Mouse (Mus musculus) heart, postnatal 0 days (tissue): ENCODE measurements around the gene Hba-x. TPM values are rescaled to one million over a fixed set of nuclear protein-coding genes. Genes with fewer than 3 reads are reported as not detected.
"Not testable (repeated sequence)": the region's sequence is repeated elsewhere in the genome, so short reads cannot be mapped to it uniquely, and the experiment has no call there.

Experiments
- ATAC-seq: fragments of 200-750 bp; cut with Nextera tagmentation; 2 replicates; pipeline ENCODE4 v1.8.0; 2017; ENCODE audit warnings: low read depth, moderate number of reproducible peaks, moderate library complexity; ENCODE audit not compliant: insufficient read depth
- DNase-seq: peaks from one replicate; pipeline ENCODE4 v3.0.0-alpha.2; 2016; ENCODE audit warnings: low spot score
- H3K27ac ChIP-seq: fragments of 300-500 bp; sonication (generic); 2 replicates; pipeline ENCODE4 v1.5.1; 2014; ENCODE audit warnings: low read depth, mild to moderate bottlenecking
- H3K27me3 ChIP-seq: fragments of 300-500 bp; sonication (generic); 2 replicates; pipeline ENCODE4 v1.6.1; 2014; ENCODE audit warnings: low read length, mixed read lengths; ENCODE audit not compliant: control insufficient read depth, insufficient read depth
- H3K36me3 ChIP-seq: fragments of 300-500 bp; sonication (generic); replicated peaks from 2 replicates; pipeline ENCODE4 v1.6.1; 2014; ENCODE audit warnings: low read length, mixed read lengths; ENCODE audit not compliant: control insufficient read depth, insufficient read depth
- H3K4me1 ChIP-seq: fragments of 300-500 bp; sonication (generic); 2 replicates; pipeline ENCODE4 v1.6.1; 2014; ENCODE audit warnings: antibody characterized with exemption; ENCODE audit not compliant: control insufficient read depth, insufficient read depth
- H3K4me2 ChIP-seq: fragments of 300-500 bp; sonication (generic); 2 replicates; pipeline ENCODE4 v1.6.1; 2014; ENCODE audit warnings: low read depth, mild to moderate bottlenecking, low read length, moderate library complexity
- H3K4me3 ChIP-seq: fragments of 300-500 bp; sonication (generic); 2 replicates; pipeline ENCODE4 v1.5.1; 2014; ENCODE audit warnings: low read depth, low read length
- H3K9ac ChIP-seq: fragments of 300-500 bp; sonication (generic); replicated peaks from 2 replicates; pipeline ENCODE4 v1.6.1; 2014; ENCODE audit warnings: low read depth, low read length, mixed read lengths
- H3K9me3 ChIP-seq: fragments of 300-500 bp; sonication (generic); replicated peaks from 2 replicates; pipeline ENCODE4 v1.6.1; 2016; ENCODE audit warnings: low read length; ENCODE audit not compliant: control insufficient read depth
- CTCF ChIP-seq: IDR thresholded peaks from 2 replicates; pipeline ENCODE4 v1.5.1; 2016; ENCODE audit warnings: antibody characterized with exemption, control low read depth, low read depth
- EP300 ChIP-seq: IDR thresholded peaks from 2 replicates; pipeline ENCODE4 v1.6.1; 2016; ENCODE audit warnings: antibody characterized with exemption, low read depth
- WGBS: fragments of 180-500 bp; shearing (Covaris S2); extraction: QIAGEN DNeasy Blood & Tissue Kit; methylation state at CpG from one replicate; pipeline ENCODE4 v1.1.7; 2014; 5-methylcytosine and 5-hydroxymethylcytosine counted together
- polyA plus RNA-seq: library from polyadenylated mRNA; unstranded; fragments of >200 nt; fragmentation: Nextera tagmentation; extraction: Ambion mirVana; gene quantifications from 2 replicates; pipeline ENCODE4 v1.2.1, GENCODE M21; 2015
- total RNA-seq: library from RNA; depleted of rRNA; stranded (reverse); fragments of >200 nt; gene quantifications from 2 replicates; pipeline ENCODE4 v1.2.3, GENCODE M21; 2014; ENCODE audit warnings: low replicate concordance

Hba-x gene
- total and polyA plus RNA-seq, 2 experiments from 2014 or later, result 0.68 TPM; not detected in 1

- not testable (repeated sequence) for H3K4me1 ChIP-seq, H3K4me3 ChIP-seq, H3K27me3 ChIP-seq, H3K36me3 ChIP-seq, H3K9me3 ChIP-seq, H3K9ac ChIP-seq, H3K27ac ChIP-seq
- peak; percentile 55; the same call in 1 of the 2 replicates for ATAC-seq
- DNase-seq, result peak; percentile 29
- peak; percentile 69 for TF ChIP-seq CTCF
- WGBS, result 21% methylated on average over 30 of the region's 33 CpGs
- peak within 1 kb of the TSS; percentile 39; the same call in 1 of the 2 replicates for H3K4me2 ChIP-seq
Measured at GRCm38 (mm10) chr11:32286695-32287492, 10.7 kb downstream of the Hba-x start, which contains the start of gene Hbq1b. Hbq1b (plus strand) TSS chr11:32286965.

GRCm38 (mm10) chr11:32287493-32287825, 11.3 kb downstream of the Hba-x start:
- ATAC-seq (no peak), DNase-seq (no peak)
- Histone ChIP-seq H3K36me3 (no peaks in the 10 kb centered on the region), H3K4me2 (no peak overlapping the region), H3K4me3 (no peak overlapping the region), H3K27ac (no peak overlapping the region), H3K4me1 (no peaks in the 10 kb centered on the region), H3K27me3 (peaks cover 9% of the 10 kb centered on the region; the same call in 1 of the 2 replicates), H3K9ac (no peak overlapping the region), H3K9me3 (no peaks in the 10 kb centered on the region)
- 59% methylated on average over 9 of the region's 9 CpGs for WGBS
- TF ChIP-seq EP300 (no peak), CTCF (no peak)

- not testable (repeated sequence) for DNase-seq, H3K9me3 ChIP-seq, ATAC-seq, H3K36me3 ChIP-seq, H3K4me1 ChIP-seq, H3K27ac ChIP-seq, H3K9ac ChIP-seq, H3K4me3 ChIP-seq, H3K4me2 ChIP-seq
- H3K27me3 ChIP-seq, result peaks cover 11% of the 10 kb centered on the region; the same call in 1 of the 2 replicates
- 75% methylated on average over 4 of the region's 4 CpGs for WGBS
Measured at GRCm38 (mm10) chr11:32292819-32293218, 16.6 kb downstream of the Hba-x start.

GRCm38 (mm10) chr11:32293479-32293878, 17.3 kb downstream of the Hba-x start:
- H3K9ac ChIP-seq, H3K27ac ChIP-seq, H3K4me3 ChIP-seq, DNase-seq, ATAC-seq, H3K4me2 ChIP-seq, H3K36me3 ChIP-seq, H3K4me1 ChIP-seq, H3K9me3 ChIP-seq: not testable (repeated sequence)
- H3K27me3 ChIP-seq, result peaks cover 11% of the 10 kb centered on the region; the same call in 1 of the 2 replicates
- WGBS, result 49% methylated on average over 3 of the region's 3 CpGs

GRCm38 (mm10) chr11:32296203-32296602, 20.0 kb downstream of the Hba-x start, which contains the start of gene Hba-a2:
Hba-a2 (plus strand) TSS chr11:32296489.
- not testable (repeated sequence) for H3K27ac ChIP-seq, H3K4me3 ChIP-seq, H3K9me3 ChIP-seq, DNase-seq, H3K9ac ChIP-seq, H3K36me3 ChIP-seq, H3K4me2 ChIP-seq, H3K4me1 ChIP-seq, ATAC-seq
- WGBS, result no CpG with 5 or more reads among the region's 4 CpGs
- peaks cover 11% of the 10 kb centered on the region; the same call in 1 of the 2 replicates for H3K27me3 ChIP-seq

- not testable (repeated sequence) for H3K4me2 ChIP-seq, H3K9ac ChIP-seq, H3K9me3 ChIP-seq, DNase-seq, H3K27ac ChIP-seq, H3K36me3 ChIP-seq, ATAC-seq, H3K4me1 ChIP-seq, H3K4me3 ChIP-seq
- peaks cover 11% of the 10 kb centered on the region; the same call in 1 of the 2 replicates for H3K27me3 ChIP-seq
- WGBS, result 24% methylated on average over 2 of the region's 2 CpGs
Measured at GRCm38 (mm10) chr11:32297417-32297816, 21.2 kb downstream of the Hba-x start.
